Mouse (Mus musculus): ENCODE results near the gene Ak2. TPM values are rescaled to one million over a fixed set of nuclear protein-coding genes. Genes with fewer than 3 reads are reported as not detected.

Gene Ak2
- polyA plus RNA-seq, 1 experiment from 2014 or later, result 552 TPM

- WGBS, result 44% methylated on average over 13 of the region's 13 CpGs
These were observed 43.2 kb downstream of the Ak2 start for GRCm38 (mm10) chr4:129034706-129035660.

GRCm38 (mm10) chr4:129035851-129036445 is 44.2 kb downstream of the Ak2 start:
- no peaks in the 10 kb centered on the region for H3K36me3 ChIP-seq (ENCODE audit: control insufficient read depth, insufficient read depth)
- no peak overlapping the region for H3K4me3 ChIP-seq (ENCODE audit: low read depth, low read length)
- H3K9ac ChIP-seq (ENCODE audit: low read depth, low read length), result no peak overlapping the region
- no peak overlapping the region for H3K27ac ChIP-seq (ENCODE audit: low read depth, low read length)
- H3K4me1 ChIP-seq (replicated peaks; ENCODE audit: control insufficient read depth, insufficient read depth, low read length), result peaks cover 5% of the 10 kb centered on the region
- H3K27me3 ChIP-seq (replicated peaks; ENCODE audit: control insufficient read depth, insufficient read depth, low read length), result no peaks in the 10 kb centered on the region
- TF ChIP-seq CTCF (IDR thresholded peaks at IDR 0.05; ENCODE audit: low read depth), result no peak
- no peak overlapping the region for H3K4me2 ChIP-seq (replicated peaks; ENCODE audit: low read depth)
- 31% methylated on average over 7 of the region's 7 CpGs for WGBS
- H3K9me3 ChIP-seq (ENCODE audit: control insufficient read depth), result no peaks in the 10 kb centered on the region
- ATAC-seq, result no peak

More at GRCm38 (mm10) chr4:129034706-129035660, 43.2 kb downstream of the Ak2 start:
- Histone ChIP-seq H3K9me3 (ENCODE audit: control insufficient read depth) (no peaks in the 10 kb centered on the region), H3K27me3 (replicated peaks; ENCODE audit: control insufficient read depth, insufficient read depth, low read length) (no peaks in the 10 kb centered on the region), H3K27ac (ENCODE audit: low read depth, low read length) (no peak overlapping the region), H3K4me3 (ENCODE audit: low read depth, low read length) (no peak overlapping the region), H3K9ac (ENCODE audit: low read depth, low read length) (no peak overlapping the region), H3K4me2 (replicated peaks; ENCODE audit: low read depth) (no peak overlapping the region), H3K36me3 (ENCODE audit: control insufficient read depth, insufficient read depth) (no peaks in the 10 kb centered on the region), H3K4me1 (replicated peaks; ENCODE audit: control insufficient read depth, insufficient read depth, low read length) (peaks cover 5% of the 10 kb centered on the region)
- no peak for ATAC-seq
- no peak for TF ChIP-seq CTCF (IDR thresholded peaks at IDR 0.05; ENCODE audit: low read depth)

DNA sequence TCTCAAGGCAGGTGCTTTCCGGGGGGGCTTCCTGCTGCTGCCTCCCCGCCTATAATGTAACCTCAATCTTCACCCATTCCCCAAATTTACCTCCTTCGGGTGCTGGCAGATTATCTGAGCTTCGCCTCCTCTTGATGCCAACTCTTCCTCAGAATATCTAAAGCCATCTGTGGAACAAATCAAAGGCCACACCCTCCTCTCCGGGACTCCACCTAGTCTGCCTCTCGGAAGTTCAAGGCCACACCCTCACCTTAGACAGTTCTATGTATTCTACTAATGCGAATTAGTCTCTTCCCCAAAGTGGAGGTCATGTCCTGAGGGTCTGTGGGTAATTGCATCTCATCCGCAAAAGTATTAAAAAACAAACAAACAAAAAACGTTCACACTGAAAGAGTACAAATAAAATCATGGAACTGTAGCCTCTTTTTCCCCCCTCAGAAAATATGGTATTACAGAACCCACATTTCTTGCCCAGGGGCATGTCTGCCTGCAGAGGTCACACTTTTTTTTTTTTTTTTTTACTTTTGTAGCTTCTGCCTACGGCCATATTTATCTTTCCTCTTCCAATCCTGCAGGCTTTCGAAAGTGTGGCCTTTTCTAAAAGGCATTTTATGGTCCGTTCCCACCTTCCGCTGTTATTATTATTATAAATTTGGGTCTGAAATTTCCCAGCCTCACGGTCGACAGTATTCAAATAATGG is 56.1 kb downstream of the Ak2 start:
- no peaks in the 10 kb centered on the region for H3K36me3 ChIP-seq (ENCODE audit: control insufficient read depth, insufficient read depth)
- no peak overlapping the region for H3K27ac ChIP-seq (ENCODE audit: low read depth, low read length)
- peak overlapping the region; percentile 59 for H3K4me3 ChIP-seq (ENCODE audit: low read depth, low read length)
- H3K9me3 ChIP-seq (ENCODE audit: control insufficient read depth), result no peaks in the 10 kb centered on the region
- no peak for ATAC-seq
- H3K27me3 ChIP-seq (replicated peaks; ENCODE audit: control insufficient read depth, insufficient read depth, low read length), result peaks cover 30% of the 10 kb centered on the region
- peak overlapping the region; percentile 91 for H3K4me2 ChIP-seq (replicated peaks; ENCODE audit: low read depth)
- TF ChIP-seq CTCF (IDR thresholded peaks at IDR 0.05; ENCODE audit: low read depth), result no peak
- peaks cover 5% of the 10 kb centered on the region for H3K4me1 ChIP-seq (replicated peaks; ENCODE audit: control insufficient read depth, insufficient read depth, low read length)
- no peak overlapping the region for H3K9ac ChIP-seq (ENCODE audit: low read depth, low read length)
- 17% methylated on average over 15 of the region's 15 CpGs for WGBS

DNA sequence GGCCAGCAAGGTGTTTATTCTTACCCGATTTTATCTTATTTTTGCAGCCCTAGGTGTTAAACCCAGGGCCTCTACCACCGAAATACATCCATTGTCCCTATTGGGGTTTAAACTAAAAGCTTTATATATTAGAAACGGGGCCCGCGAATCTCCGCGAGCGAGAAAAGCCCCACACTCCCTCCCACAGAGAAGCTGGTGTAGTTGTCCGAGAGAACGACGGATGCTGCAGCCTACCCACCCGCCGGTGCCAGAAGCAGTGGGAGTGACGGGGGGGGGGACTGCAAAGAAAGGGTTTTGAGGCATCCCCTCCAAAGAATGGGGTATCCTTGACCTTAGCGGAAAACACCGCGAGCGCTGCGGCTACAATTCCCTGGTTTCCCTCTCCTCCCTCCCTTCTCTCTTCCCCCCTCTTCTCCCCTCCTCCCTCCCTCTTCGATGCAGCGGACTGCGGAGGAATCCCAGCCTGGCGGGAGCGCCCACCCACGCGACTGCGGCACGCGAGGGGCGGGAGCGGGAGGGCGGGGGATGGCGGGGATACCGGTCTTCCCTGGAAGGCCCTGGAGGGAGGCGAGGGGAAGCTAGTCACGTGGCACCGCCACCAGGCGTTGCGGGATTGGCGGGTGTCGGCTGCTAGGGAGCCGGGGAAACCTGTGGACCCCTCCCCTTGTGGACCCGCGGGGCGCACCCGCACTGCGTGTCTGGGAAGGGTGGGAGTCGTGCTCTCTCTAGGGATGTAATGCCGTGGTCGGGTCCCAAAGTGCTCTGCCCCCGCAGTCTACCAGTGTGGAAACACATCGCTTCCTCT is 56.9 kb downstream of the Ak2 start:
- peak; percentile 67 for ATAC-seq
- WGBS, result under 1% methylated on average over 47 of the region's 52 CpGs
- Histone ChIP-seq H3K9me3 (ENCODE audit: control insufficient read depth) (no peaks in the 10 kb centered on the region), H3K4me3 (ENCODE audit: low read depth, low read length) (peak overlapping the region; percentile 59), H3K9ac (ENCODE audit: low read depth, low read length) (peak overlapping the region; percentile 41), H3K36me3 (ENCODE audit: control insufficient read depth, insufficient read depth) (no peaks in the 10 kb centered on the region), H3K27ac (ENCODE audit: low read depth, low read length) (no peak overlapping the region), H3K4me2 (replicated peaks; ENCODE audit: low read depth) (peak overlapping the region; percentile 91), H3K27me3 (replicated peaks; ENCODE audit: control insufficient read depth, insufficient read depth, low read length) (peaks cover 30% of the 10 kb centered on the region), H3K4me1 (replicated peaks; ENCODE audit: control insufficient read depth, insufficient read depth, low read length) (peaks cover 5% of the 10 kb centered on the region)
- TF ChIP-seq CTCF (IDR thresholded peaks at IDR 0.05; ENCODE audit: low read depth), result no peak

DNA sequence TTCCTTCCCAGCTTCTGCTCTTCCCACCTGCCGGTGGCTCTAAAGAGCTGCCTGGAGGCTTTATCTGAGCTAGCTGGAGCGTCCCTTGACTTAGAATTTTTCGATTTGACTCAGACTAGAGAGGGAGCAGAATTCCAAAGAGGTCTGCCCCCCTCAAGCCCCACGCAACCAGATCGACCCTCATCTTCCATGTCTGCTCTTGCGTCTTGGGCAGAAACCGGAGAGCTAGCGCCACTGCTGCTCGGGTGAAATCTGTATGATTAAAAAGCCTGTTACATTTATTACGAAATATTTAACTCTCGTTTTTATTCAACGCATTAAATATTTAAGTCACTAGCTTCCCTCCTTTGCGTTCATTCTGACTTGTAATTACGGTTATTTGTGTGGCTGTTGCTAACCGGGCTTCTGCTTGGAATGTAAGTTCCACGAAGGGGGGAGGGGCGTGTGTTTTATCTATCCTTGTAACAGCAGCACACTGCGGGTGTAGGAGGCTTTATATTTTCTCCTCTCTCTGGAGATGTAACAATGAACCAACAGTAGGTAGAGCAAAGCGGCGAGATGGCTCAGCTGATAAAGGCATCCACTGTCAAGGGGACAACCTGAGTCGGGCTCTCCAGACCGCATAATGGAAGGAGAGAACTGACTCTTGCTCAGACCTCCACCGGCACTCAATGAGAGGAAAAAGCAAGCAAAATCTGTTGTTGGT is 57.7 kb downstream of the Ak2 start:
- ATAC-seq, result no peak
- 6% methylated on average over 23 of the region's 23 CpGs for WGBS

More for the DNA sequence above, 57.7 kb downstream of the Ak2 start:
- Histone ChIP-seq H3K4me2 (replicated peaks; ENCODE audit: low read depth) (peak overlapping the region; percentile 91), H3K9me3 (ENCODE audit: control insufficient read depth) (no peaks in the 10 kb centered on the region), H3K4me1 (replicated peaks; ENCODE audit: control insufficient read depth, insufficient read depth, low read length) (peaks cover 5% of the 10 kb centered on the region), H3K9ac (ENCODE audit: low read depth, low read length) (peak overlapping the region; percentile 41), H3K27ac (ENCODE audit: low read depth, low read length) (no peak overlapping the region), H3K27me3 (replicated peaks; ENCODE audit: control insufficient read depth, insufficient read depth, low read length) (peaks cover 30% of the 10 kb centered on the region), H3K36me3 (ENCODE audit: control insufficient read depth, insufficient read depth) (no peaks in the 10 kb centered on the region), H3K4me3 (ENCODE audit: low read depth, low read length) (peak overlapping the region; percentile 59)
- TF ChIP-seq CTCF (IDR thresholded peaks at IDR 0.05; ENCODE audit: low read depth), result no peak
